Mouse (Mus musculus) ES-Bruce4 (cell line): ENCODE measurements around the gene Ube4b. TPM values are rescaled to one million over a fixed set of nuclear protein-coding genes. Genes with fewer than 3 reads are reported as not detected.
A peak's percentile ranks its signal among the peaks of the same experiment; 100 is the strongest.

Source experiments
- H3K27ac ChIP-seq: 2 replicates; pipeline ENCODE4 v1.5.1; 2012; ENCODE audit warnings: low read length, inconsistent platforms; ENCODE audit not compliant: insufficient read depth
- H3K27me3 ChIP-seq: 2 replicates; pipeline ENCODE4 v1.6.1; 2012; ENCODE audit warnings: mild to moderate bottlenecking, low read length, inconsistent platforms; ENCODE audit not compliant: control insufficient read depth, poor library complexity, insufficient read depth, severe bottlenecking
- H3K36me3 ChIP-seq: 2 replicates; pipeline ENCODE4 v1.6.1; 2012; ENCODE audit warnings: inconsistent platforms, mild to moderate bottlenecking, low read length, moderate library complexity; ENCODE audit not compliant: control insufficient read depth, poor library complexity, insufficient read depth, severe bottlenecking
- H3K4me1 ChIP-seq: one replicate; pipeline ENCODE4 v1.8.1; 2011; ENCODE audit warnings: low read length; ENCODE audit not compliant: control insufficient read depth, insufficient read depth
- H3K4me3 ChIP-seq: 2 replicates; pipeline ENCODE4 v1.5.1; 2011; ENCODE audit warnings: low read depth, mild to moderate bottlenecking, low read length
- H3K9ac ChIP-seq: 2 replicates; pipeline ENCODE4 v1.6.1; 2012; ENCODE audit warnings: low read depth, mild to moderate bottlenecking, inconsistent platforms; ENCODE audit not compliant: poor library complexity, severe bottlenecking
- H3K9me3 ChIP-seq: replicated peaks from 2 replicates; pipeline ENCODE4 v1.6.1; 2012; ENCODE audit warnings: mild to moderate bottlenecking, low read length, inconsistent platforms; ENCODE audit not compliant: control insufficient read depth, poor library complexity, insufficient read depth, severe bottlenecking
- CTCF ChIP-seq: IDR thresholded peaks from one replicate; pipeline ENCODE4 v1.8.1; 2011; ENCODE audit warnings: low read depth, low read length
- EP300 ChIP-seq: IDR thresholded peaks from 2 replicates; pipeline ENCODE4 v1.6.1; 2011; ENCODE audit warnings: low read depth, low read length; ENCODE audit not compliant: insufficient read depth
- POLR2A ChIP-seq: IDR thresholded peaks from one replicate; pipeline ENCODE4 v1.8.1; 2011; ENCODE audit warnings: low read length; ENCODE audit not compliant: insufficient read depth
- polyA plus RNA-seq: library from polyadenylated mRNA; stranded (reverse); fragments of >200 nt; gene quantifications from 2 replicates; pipeline ENCODE4 v1.2.4, GENCODE M21; 2011; ENCODE audit warnings: low read depth; ENCODE audit not compliant: missing spikeins, insufficient read depth, insufficient read length

Ube4b gene
- polyA plus RNA-seq, 1 experiment = 193 TPM

DNA sequence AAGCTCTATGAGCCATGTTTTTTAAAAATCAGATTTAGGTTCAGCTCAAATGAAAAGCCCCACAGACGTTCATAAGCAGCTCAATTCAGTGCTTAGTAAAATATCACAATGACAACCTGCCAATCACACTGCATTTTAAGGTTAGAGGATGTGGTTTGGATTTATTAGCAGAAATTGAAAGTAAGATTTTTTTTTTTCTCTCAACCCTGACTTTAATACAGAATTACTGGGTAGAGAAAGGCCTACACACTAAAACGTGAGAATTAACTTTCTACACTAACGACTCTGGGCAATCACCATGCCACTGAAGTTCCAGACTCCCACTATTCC is 118.1 kb downstream of the Ube4b start:
- Histone ChIP-seq H3K9me3 (no peaks in the 10 kb centered on the region), H3K27me3 (no peaks in the 10 kb centered on the region), H3K36me3 (no peaks in the 10 kb centered on the region), H3K4me1 (no peaks in the 10 kb centered on the region), H3K27ac (peak overlapping the region; percentile 27; the same call in 1 of the 2 replicates), H3K4me3 (no peak overlapping the region), H3K9ac (peak overlapping the region; percentile 61)
- no peak for TF ChIP-seq EP300
- TF ChIP-seq CTCF = no peak
- TF ChIP-seq POLR2A = no peak

DNA sequence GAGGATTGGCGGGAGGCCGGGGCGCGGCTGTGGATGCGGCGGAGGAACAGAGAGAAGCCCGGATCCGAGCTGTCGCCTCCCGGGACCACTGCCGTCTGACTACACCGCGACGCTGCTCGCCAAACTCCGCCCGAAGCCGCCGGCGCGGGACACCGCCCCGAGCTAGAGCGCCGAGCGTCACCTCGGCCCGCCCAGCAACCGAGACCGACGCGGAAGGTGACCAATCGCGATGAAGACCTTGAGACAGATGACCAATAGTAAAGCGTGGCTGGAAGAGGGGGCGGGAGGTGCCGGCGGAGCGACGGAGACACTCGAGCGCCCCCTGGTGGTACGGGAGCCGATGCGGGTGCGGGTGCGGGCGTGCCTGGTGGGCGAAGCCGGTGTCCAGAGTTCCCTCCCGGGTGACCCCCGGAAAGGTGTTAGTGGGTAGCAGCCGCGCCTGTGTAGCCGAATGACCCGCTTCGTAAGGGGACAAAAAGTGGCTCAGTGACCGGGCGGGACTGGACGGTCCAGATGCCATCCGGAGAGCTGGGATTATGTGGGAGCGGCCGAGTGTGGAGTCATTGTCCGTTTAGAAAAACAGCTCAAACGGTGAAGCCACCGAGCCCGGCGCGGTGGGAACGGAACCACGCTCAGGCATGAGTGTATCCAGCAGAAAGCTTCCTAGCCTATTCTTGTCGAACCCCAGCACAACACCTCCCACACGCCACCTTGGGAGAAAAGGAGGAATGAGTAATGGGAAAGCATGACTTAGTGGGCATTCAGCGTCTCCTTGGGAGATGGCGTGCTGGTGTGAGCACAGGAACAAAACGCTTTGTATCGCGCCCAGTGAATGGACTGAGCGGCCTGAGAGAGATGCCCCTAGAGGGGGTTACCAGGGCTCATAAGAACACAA is 118.7 kb downstream of the Ube4b start, which contains the start of gene Kif1b:
Kif1b (minus strand) TSS at position 98 of the 895 bp plus-strand sequence.
- Histone ChIP-seq H3K27me3 (no peaks in the 10 kb centered on the region), H3K9me3 (no peaks in the 10 kb centered on the region), H3K4me1 (no peaks in the 10 kb centered on the region)

DNA sequence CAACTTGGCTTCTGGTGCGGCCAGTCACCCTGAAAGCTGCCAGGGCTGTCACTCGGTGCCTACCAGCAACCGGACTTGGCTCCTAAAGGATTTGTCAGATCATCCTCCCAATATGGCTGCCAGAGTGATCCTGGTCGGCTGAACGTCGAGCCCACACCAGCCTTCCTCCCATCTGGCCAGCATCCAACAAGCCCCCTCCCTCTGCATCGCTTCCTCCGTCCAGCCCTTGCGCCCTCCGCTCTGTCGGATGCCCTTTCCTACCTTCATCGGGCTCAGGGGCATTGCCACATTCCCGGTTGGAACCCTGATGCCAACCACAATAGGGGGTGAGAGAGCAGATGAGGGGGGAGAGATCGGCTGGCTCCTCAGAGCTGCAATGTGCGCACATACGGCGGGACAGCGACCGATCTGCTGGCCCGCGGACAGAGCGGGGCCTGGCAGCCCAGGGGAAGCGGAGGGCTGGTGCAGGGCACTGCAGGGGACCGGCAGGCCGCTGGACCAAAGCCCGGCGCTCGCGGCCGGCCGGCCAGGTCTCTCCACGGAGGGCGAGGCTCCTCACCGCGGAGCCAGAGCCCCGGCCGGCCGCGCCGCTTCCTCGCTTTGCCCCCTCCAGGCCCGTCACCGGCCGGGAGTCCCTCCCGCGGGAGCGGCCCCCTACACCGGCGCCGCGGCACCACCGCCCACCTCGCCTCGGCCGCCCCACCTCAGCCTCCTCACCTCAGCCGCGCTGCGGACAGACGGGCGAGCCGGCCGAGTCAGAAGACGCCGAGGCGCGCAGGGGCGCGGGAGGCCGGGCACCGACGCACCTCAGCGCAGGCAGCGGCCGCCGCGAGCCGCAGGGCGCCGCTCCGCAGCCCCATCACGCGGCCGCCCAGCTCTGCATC is 119.6 kb downstream of the Ube4b start:
- Histone ChIP-seq H3K27ac (no peak overlapping the region), H3K4me1 (no peaks in the 10 kb centered on the region), H3K4me3 (peak overlapping the region; percentile 85), H3K36me3 (no peaks in the 10 kb centered on the region), H3K9me3 (no peaks in the 10 kb centered on the region), H3K9ac (peak overlapping the region; percentile 76), H3K27me3 (no peaks in the 10 kb centered on the region)
- no peak for TF ChIP-seq POLR2A
- TF ChIP-seq CTCF = no peak
- TF ChIP-seq EP300 = no peak

More for the DNA sequence above, 118.7 kb downstream of the Ube4b start, which contains the start of gene Kif1b:
- H3K4me3 ChIP-seq = peak within 1 kb of the TSS; percentile 85
- H3K27ac ChIP-seq = peak within 1 kb of the TSS; percentile 27; the same call in 1 of the 2 replicates
- H3K9ac ChIP-seq = peak within 1 kb of the TSS; percentile 76
- TF ChIP-seq POLR2A (peak; percentile 43), EP300 (no peak), CTCF (peak; percentile 80)
- H3K36me3 ChIP-seq = no peaks in the 10 kb centered on the region

DNA sequence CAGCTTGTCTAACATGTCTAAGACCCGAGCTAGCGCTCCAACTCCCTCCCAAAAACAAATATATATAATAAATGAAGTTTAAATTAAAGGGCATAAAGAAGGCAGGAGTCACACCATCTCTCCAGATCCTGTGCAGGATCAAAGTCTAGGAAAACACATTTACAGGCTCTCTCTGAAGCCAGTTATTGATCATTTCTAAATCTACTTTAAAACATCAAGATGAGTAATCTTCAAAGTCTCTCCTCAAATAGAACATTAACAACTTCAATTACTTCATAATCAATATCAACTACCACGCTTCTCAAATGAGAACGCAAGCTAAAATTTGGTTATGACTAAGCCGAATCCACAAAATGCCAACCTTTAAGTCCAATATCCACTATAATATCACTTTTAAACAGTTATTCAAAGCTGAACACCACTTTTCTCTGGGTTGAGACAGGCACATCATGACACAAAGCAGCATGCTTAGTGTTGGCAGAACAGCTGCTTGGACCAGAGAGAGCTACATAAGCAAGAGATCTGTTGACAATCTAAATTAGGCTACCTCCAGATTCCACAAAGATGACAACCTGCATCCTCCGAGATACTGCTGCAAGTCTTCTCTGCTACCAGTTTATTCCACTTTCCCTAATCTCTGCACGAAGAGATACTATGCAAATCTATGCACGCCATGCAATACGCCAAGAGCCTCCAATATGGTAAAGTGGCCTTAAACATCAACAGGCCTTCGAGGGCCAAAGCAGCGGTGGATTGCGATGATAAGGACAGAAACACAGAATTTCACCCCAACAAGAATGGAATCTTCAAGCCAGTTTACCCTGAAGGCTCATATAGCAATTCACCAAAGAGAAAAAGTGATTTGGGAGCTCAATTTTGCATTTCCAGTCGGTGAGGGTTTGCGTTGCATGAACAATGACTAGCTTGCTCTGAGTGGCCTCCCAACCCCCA is 120.5 kb downstream of the Ube4b start:
- H3K27ac ChIP-seq = no peak overlapping the region

DNA sequence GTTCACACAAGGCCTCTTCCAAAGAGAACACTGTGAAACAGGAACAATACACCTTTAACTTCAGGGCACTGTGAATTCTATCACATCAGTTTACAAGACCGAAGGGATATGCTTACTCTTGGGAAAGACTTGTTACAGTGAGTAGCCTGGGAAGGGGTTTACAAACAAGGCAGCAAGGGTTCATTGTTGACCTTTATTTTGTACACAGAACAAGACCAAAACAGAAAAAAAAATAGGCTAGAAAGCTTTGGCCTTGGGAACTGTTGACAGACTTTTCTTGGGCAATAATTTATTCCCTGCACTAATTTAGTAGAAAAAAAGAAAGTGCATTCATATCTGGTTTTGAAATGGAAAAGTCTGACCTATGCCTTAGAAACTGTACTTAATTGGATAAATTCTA is 122.1 kb downstream of the Ube4b start:
- no peak overlapping the region for H3K4me3 ChIP-seq

More for the DNA sequence above, 120.5 kb downstream of the Ube4b start:
- Histone ChIP-seq H3K9me3 (no peaks in the 10 kb centered on the region), H3K4me3 (peak overlapping the region; percentile 85), H3K27me3 (no peaks in the 10 kb centered on the region), H3K4me1 (peaks cover 4% of the 10 kb centered on the region), H3K9ac (peak overlapping the region; percentile 76), H3K36me3 (no peaks in the 10 kb centered on the region)
- no peak for TF ChIP-seq POLR2A
- TF ChIP-seq EP300 = no peak
- no peak for TF ChIP-seq CTCF

More for the DNA sequence above, 122.1 kb downstream of the Ube4b start:
- H3K27me3 ChIP-seq = no peaks in the 10 kb centered on the region
- H3K9ac ChIP-seq = no peak overlapping the region
- TF ChIP-seq POLR2A (no peak), EP300 (no peak), CTCF (no peak)
- peaks cover 4% of the 10 kb centered on the region for H3K4me1 ChIP-seq
- H3K36me3 ChIP-seq = no peaks in the 10 kb centered on the region
- H3K27ac ChIP-seq = no peak overlapping the region
- H3K9me3 ChIP-seq = no peaks in the 10 kb centered on the region
